Mouse (Mus musculus): ENCODE measurements around the gene Hipk2. TPM values are rescaled to one million over a fixed set of nuclear protein-coding genes. Genes with fewer than 3 reads are reported as not detected.
A peak's percentile ranks its signal among the peaks of the same experiment; 100 is the strongest.
"Not testable (repeated sequence)": the region's sequence is repeated elsewhere in the genome, so short reads cannot be mapped to it uniquely, and the experiment has no call there.

Gene Hipk2
- total RNA-seq, 2 experiments from 2014 or later: 71.5 to 114 TPM

GRCm38 (mm10) chr6:38676217-38676616, 199.7 kb downstream of the Hipk2 start:
- DNase-seq: peak in 1 of 2 experiments; percentile 1
- intact Hi-C loops (cut with DNase I): no loop called here

GRCm38 (mm10) chr6:38672011-38672410, 204.0 kb downstream of the Hipk2 start:
- no peak for DNase-seq
- intact Hi-C loops (cut with DNase I): no loop called here

- intact Hi-C loops (cut with DNase I): no loop called here
- no peak for DNase-seq
Observed at GRCm38 (mm10) chr6:38671270-38671669, 204.7 kb downstream of the Hipk2 start.

- intact Hi-C loops (cut with DNase I); DNase-seq: not testable (repeated sequence)
Observed at GRCm38 (mm10) chr6:38670488-38670887, 205.5 kb downstream of the Hipk2 start.

- intact Hi-C loops (cut with DNase I): no loop called here
Observed at GRCm38 (mm10) chr6:38669580-38669979, 206.4 kb downstream of the Hipk2 start.

GRCm38 (mm10) chr6:38662714-38663615, 213.0 kb downstream of the Hipk2 start, which contains the start of gene Clec2l:
Clec2l (plus strand) TSS chr6:38663069.
- no peak for DNase-seq
- intact Hi-C loops (cut with DNase I): no loop called here

More at GRCm38 (mm10) chr6:38669580-38669979, 206.4 kb downstream of the Hipk2 start:
- DNase-seq: no peak

GRCm38 (mm10) chr6:38661626-38662025, 214.3 kb downstream of the Hipk2 start:
- intact Hi-C loops (cut with DNase I): no loop called here
- DNase-seq: no peak

GRCm38 (mm10) chr6:38650263-38650937, 225.6 kb downstream of the Hipk2 start:
- DNase-seq: peak; percentile 32 to 45
- intact Hi-C loops (cut with DNase I): loop anchor here (2.0 to 5.0 kb wide), 2 partner anchors 44 to 262 kb away; no protein-coding TSS in a partner anchor

GRCm38 (mm10) chr6:38649545-38649944, 226.4 kb downstream of the Hipk2 start:
- intact Hi-C loops (cut with DNase I): no loop called here
- DNase-seq: no peak

Other genes with a start within 250 kb of the Hipk2 start
- gene Klrg2, start 238.9 kb downstream of the Hipk2 start, total RNA-seq (2021): under 1 TPM; 0.10 to 0.12 TPM
- gene Clec2l, start 213.1 kb downstream of the Hipk2 start, total RNA-seq (2021): under 1 TPM; 0.36 to 0.47 TPM
- under 1 TPM; 0.79 to 0.81 TPM for gene Tbxas1, start 761 bp downstream of the Hipk2 start, total RNA-seq (2021)
- gene Parp12, start 242.2 kb upstream of the Hipk2 start, total RNA-seq (2021): 1 to 10 TPM; 3.1 to 3.2 TPM